Mouse (Mus musculus) liver, adult 2 months (tissue): ENCODE data around the gene Cux2.

ENCODE experiments used
- CTCF ChIP-seq: fragments of 200-500 bp; IDR thresholded peaks from 2 replicates; pipeline ENCODE4 v1.5.1; 2011; ENCODE audit warnings: low read depth, low read length, control low read depth
- POLR2A ChIP-seq: fragments of 200-500 bp; IDR thresholded peaks from 2 replicates; pipeline ENCODE4 v1.6.1; 2011; ENCODE audit warnings: low read length, control low read depth; ENCODE audit not compliant: insufficient read depth; ENCODE audit errors: extremely low read depth

GRCm38 (mm10) chr5:121909226-121909985 lies 140.5 kb downstream of the Cux2 start:
- no peak for TF ChIP-seq POLR2A
- no peak for TF ChIP-seq CTCF
